Mouse (Mus musculus) small intestine, adult 2 months (tissue): Measurements from ENCODE around the gene Ebf1.

Experiments used
- CTCF ChIP-seq: fragments of 200-500 bp; IDR thresholded peaks from 2 replicates; pipeline ENCODE4 v1.5.1; 2012; ENCODE audit warnings: low read depth, mild to moderate bottlenecking, control low read depth, inconsistent platforms, low read length, moderate library complexity, mixed read lengths; ENCODE audit not compliant: insufficient replicate concordance, insufficient read length; ENCODE audit errors: extremely low read depth
- POLR2A ChIP-seq: fragments of 200-500 bp; IDR thresholded peaks from 2 replicates; pipeline ENCODE4 v1.6.1; 2012; ENCODE audit warnings: low read depth, mild to moderate bottlenecking, control low read depth, inconsistent platforms, low read length, moderate library complexity

- TF ChIP-seq CTCF (no peak), POLR2A (no peak)
Measured at GRCm38 (mm10) chr11:44740278-44741041, 123.3 kb downstream of the Ebf1 start.
